Mouse (Mus musculus): ENCODE measurements around the gene Jph3. TPM values are rescaled to one million over a fixed set of nuclear protein-coding genes. Genes with fewer than 3 reads are reported as not detected.
A peak's percentile ranks its signal among the peaks of the same experiment; 100 is the strongest.

Gene Jph3
- polyA plus RNA-seq, 1 experiment, result 0.51 TPM

DNA sequence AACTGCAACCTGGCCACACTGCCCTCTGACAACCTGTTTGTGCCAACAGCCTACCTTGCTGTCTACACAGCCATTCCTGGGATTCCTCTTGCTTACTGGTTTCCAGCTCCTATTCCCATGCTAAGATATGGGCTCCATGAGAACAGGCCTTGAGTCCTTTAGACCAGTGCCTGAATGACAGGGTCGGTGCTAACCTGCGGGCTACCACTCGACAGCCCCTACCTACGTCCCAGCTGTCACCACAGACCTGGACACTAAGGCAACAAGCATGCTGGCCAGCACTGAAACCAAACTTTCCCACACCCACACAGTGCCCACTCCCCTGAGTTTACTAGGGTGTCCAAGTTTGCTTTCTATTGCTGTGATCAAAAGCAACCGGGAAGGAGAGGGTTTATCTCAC lies 98.3 kb downstream of the Jph3 start:
- WGBS, result 80% methylated on average over 5 of the region's 5 CpGs
- DNase-seq (ENCODE audit: low read depth, low spot score), result no peak

DNA sequence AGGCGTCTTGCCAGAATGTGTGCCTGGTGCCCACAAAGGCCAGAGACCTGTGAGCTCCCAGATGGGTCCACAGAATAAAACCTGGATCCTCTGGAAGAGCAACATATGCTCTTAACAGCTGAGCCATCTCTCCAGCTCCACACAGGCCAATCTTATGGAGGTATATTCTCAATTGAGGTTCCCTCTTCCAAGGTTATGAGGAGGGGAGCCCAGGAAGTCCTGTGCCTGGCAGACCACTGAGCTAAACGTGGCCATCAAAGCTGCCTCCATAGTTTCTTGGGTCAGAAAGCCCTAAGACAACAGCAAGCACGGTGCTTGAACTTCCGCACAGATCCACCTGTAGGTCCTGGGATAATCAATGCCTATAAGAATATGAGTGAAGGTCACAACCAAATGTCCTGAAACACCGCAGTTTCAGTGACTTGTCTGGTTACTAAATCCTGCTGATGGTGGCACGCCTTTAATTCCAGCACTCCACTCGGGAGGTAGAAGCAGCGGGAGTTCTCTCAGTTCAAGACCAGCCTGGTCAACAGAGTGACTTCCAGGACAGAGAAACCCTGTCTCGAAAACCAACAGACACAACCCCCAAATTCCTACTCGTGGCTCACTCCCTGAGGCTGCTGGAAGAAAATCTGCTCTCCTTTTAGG lies 99.1 kb downstream of the Jph3 start:
- 25% methylated on average over 10 of the region's 10 CpGs for WGBS
- DNase-seq (ENCODE audit: low read depth, low spot score), result no peak

GRCm38 (mm10) chr8:121829048-121829776 lies 99.8 kb downstream of the Jph3 start, which contains the start of gene Klhdc4:
Klhdc4 (minus strand) TSS chr8:121829569.
- DNase-seq (ENCODE audit: low read depth, low spot score), result peak; percentile 78
- under 1% methylated on average over 68 of the region's 68 CpGs for WGBS

- WGBS, result 13% methylated on average over 18 of the region's 18 CpGs
- no peak for DNase-seq (ENCODE audit: low read depth, low spot score)
Observed at GRCm38 (mm10) chr8:121829777-121830362, 100.4 kb downstream of the Jph3 start.

GRCm38 (mm10) chr8:121832061-121832460 lies 102.6 kb downstream of the Jph3 start:
- WGBS, result 87% methylated on average over 2 of the region's 2 CpGs
- no peak for DNase-seq (ENCODE audit: low read depth, low spot score)

- WGBS, result 11% methylated on average over 6 of the region's 6 CpGs
- peak; percentile 36 for DNase-seq (ENCODE audit: low read depth, low spot score)
Observed at GRCm38 (mm10) chr8:121832503-121832902, 103.1 kb downstream of the Jph3 start.

GRCm38 (mm10) chr8:121841242-121841641 lies 111.8 kb downstream of the Jph3 start:
- 50% methylated on average over 8 of the region's 8 CpGs for WGBS
- no peak for DNase-seq (ENCODE audit: low read depth, low spot score)

- no peak for DNase-seq (ENCODE audit: low read depth, low spot score)
- WGBS, result 86% methylated on average over 8 of the region's 8 CpGs
Observed at GRCm38 (mm10) chr8:121842064-121842955, 112.9 kb downstream of the Jph3 start.

DNA sequence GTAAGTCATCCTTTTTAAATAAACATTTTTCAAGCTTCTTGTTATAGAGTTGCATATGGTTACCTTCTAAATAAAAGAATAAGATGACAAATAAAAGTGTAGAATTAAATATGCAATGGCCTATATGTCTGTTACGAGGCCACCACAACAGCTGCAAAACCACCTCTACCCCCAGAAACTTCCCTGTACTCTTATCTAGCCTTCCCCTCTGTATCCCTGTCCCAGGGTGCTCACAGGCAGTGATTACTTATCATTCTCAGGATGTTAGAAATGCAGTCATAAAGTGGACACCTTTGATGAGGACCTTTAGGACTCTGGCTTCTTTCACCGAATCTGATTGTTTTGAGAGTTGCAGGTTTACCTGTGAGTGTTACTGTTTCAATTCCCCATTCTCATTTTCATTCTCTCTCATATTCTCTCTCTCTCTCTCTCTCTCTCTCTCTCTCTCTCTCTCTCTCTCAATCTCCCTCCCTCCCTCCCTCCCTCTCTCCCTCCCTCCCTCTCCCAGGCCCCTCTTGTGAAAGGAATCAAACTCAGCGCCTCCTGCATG lies 113.8 kb downstream of the Jph3 start:
- DNase-seq (ENCODE audit: low read depth, low spot score), result no peak
- 62% methylated on average over 3 of the region's 3 CpGs for WGBS

Other genes with a start within 250 kb of the Jph3 start
- gene 1700018B08Rik, start 185.3 kb upstream of the Jph3 start, polyA plus RNA-seq (2012; rRNA removed), result not detected in 2 replicates
- 11.1 and 12.5 TPM in 2 replicates for gene Fbxo31, start 150.8 kb upstream of the Jph3 start, polyA plus RNA-seq (2012; rRNA removed)
- 54.3 and 68.1 TPM in 2 replicates for gene Map1lc3b, start 139.3 kb upstream of the Jph3 start, polyA plus RNA-seq (2012; rRNA removed)
- gene Zcchc14, start 76.7 kb upstream of the Jph3 start, polyA plus RNA-seq (2012; rRNA removed), result 9.8 and 19.2 TPM in 2 replicates
- gene Klhdc4, start 99.9 kb downstream of the Jph3 start, polyA plus RNA-seq (2012; rRNA removed), result 11.5 and 16.9 TPM in 2 replicates
- 16.8 and 19.3 TPM in 2 replicates for gene Slc7a5, start 178.1 kb downstream of the Jph3 start, polyA plus RNA-seq (2012; rRNA removed)
- gene Car5a, start 215.3 kb downstream of the Jph3 start, polyA plus RNA-seq (2012; rRNA removed), result 0.10 and 0.18 TPM in 2 replicates
- gene Banp, start 220.1 kb downstream of the Jph3 start, polyA plus RNA-seq (2012; rRNA removed), result 28.3 and 35.3 TPM in 2 replicates